Mouse (Mus musculus) lung, embryonic 16.5 days (tissue): Measurements from ENCODE around the gene Gm8020. TPM values are rescaled to one million over a fixed set of nuclear protein-coding genes. Genes with fewer than 3 reads are reported as not detected.
"Not testable (repeated sequence)": the region's sequence is repeated elsewhere in the genome, so short reads cannot be mapped to it uniquely, and the experiment has no call there.

Source experiments
- ATAC-seq: fragments of 200-750 bp; cut with Nextera tagmentation; 2 replicates; pipeline ENCODE4 v1.8.0; 2017; ENCODE audit warnings: low read depth, mild to moderate bottlenecking, moderate library complexity
- H3K27ac ChIP-seq: fragments of 300-500 bp; sonication (generic); 2 replicates; pipeline ENCODE4 v1.5.1; 2014; ENCODE audit warnings: mild to moderate bottlenecking, control low read depth, low read length
- H3K27me3 ChIP-seq: fragments of 300-500 bp; sonication (generic); 2 replicates; pipeline ENCODE4 v1.6.1; 2014; ENCODE audit warnings: low read depth, low read length, mixed read lengths; ENCODE audit not compliant: control insufficient read depth, insufficient read depth
- H3K36me3 ChIP-seq: fragments of 300-500 bp; sonication (generic); 2 replicates; pipeline ENCODE4 v1.6.1; 2014; ENCODE audit warnings: low read length; ENCODE audit not compliant: control insufficient read depth, insufficient read depth
- H3K4me1 ChIP-seq: fragments of 300-500 bp; sonication (generic); replicated peaks from 2 replicates; pipeline ENCODE4 v1.6.1; 2014; ENCODE audit warnings: low read length, mixed read lengths; ENCODE audit not compliant: control insufficient read depth, insufficient read depth
- H3K4me2 ChIP-seq: fragments of 300-500 bp; sonication (generic); 2 replicates; pipeline ENCODE4 v1.6.1; 2014; ENCODE audit warnings: low read depth, low read length, control low read depth
- H3K4me3 ChIP-seq: fragments of 300-500 bp; sonication (generic); 2 replicates; pipeline ENCODE4 v1.5.1; 2014; ENCODE audit warnings: mild to moderate bottlenecking, low read length, control low read depth
- H3K9ac ChIP-seq: fragments of 300-500 bp; sonication (generic); 2 replicates; pipeline ENCODE4 v1.6.1; 2014; ENCODE audit warnings: low read length, control low read depth
- H3K9me3 ChIP-seq: fragments of 300-500 bp; sonication (generic); 2 replicates; pipeline ENCODE4 v1.6.1; 2016; ENCODE audit warnings: low read length; ENCODE audit not compliant: control insufficient read depth
- WGBS: fragments of 180-500 bp; shearing (Covaris S2); extraction: QIAGEN DNeasy Blood & Tissue Kit; methylation state at CpG from one replicate; pipeline ENCODE4 v1.1.7; 2014; 5-methylcytosine and 5-hydroxymethylcytosine counted together
- polyA plus RNA-seq: library from polyadenylated mRNA; unstranded; fragments of >200 nt; fragmentation: Nextera tagmentation; extraction: Ambion mirVana; gene quantifications from 2 replicates; pipeline ENCODE4 v1.2.1, GENCODE M21; 2015

Gm8020 gene
- polyA plus RNA-seq = not detected in 2 replicates

DNA sequence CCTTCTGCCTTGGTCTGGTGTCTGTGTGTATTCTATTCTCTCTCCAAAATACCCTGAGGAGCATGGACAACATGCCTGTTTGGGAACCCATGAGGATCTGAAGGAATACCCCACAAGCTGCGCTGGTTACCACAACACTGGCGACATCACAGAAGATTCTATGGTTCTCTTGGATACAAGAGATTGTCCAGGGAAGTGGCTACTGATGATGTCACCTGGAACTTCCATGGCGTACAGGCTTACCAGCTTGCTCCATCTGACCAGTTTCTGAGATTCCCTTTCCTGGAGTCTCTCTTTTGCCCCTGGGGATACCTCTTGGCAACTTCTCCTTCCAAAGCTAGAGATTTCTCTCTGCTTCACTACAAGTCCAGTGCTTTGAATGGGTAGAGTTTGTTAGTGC, at the start of gene Gm8020:
TSS of gene Gm8020 (minus strand) at position 101 of the 400 bp plus-strand sequence.
- not testable (repeated sequence) for H3K27ac ChIP-seq, H3K9me3 ChIP-seq, H3K4me3 ChIP-seq, H3K4me2 ChIP-seq, H3K27me3 ChIP-seq, H3K4me1 ChIP-seq, ATAC-seq, H3K36me3 ChIP-seq, H3K9ac ChIP-seq
- 69% methylated on average over 2 of the region's 3 CpGs for WGBS

DNA sequence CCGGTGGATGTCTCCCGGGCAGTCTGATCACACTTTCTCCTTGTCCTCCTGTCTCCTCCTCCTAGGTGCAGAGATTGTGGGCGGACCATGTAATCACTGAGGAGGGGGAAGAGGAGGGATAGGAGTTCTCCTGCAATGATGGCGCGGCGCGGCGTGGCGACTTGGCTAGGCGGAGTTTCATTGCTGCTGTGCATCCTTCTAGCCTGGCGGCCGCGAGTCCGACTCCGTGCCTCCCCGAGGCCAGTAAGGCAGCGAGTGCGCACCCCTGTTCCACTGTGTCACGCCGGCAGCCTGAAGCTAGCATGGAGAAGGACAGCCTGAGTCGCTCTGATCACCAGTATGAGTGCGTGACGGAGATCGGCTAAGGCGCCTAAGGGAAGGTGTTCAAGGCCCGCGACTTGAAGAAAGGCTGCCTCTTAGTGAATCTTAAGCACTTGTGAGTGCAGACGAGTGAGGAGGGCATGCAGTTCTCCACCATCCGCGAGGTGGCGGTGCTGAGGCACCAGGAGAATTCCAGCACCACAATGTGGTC, 41.1 kb upstream of the Gm8020 start:
- H3K9me3 ChIP-seq, ATAC-seq, H3K27ac ChIP-seq, H3K4me2 ChIP-seq, H3K27me3 ChIP-seq, H3K4me3 ChIP-seq, H3K9ac ChIP-seq, H3K4me1 ChIP-seq, H3K36me3 ChIP-seq: not testable (repeated sequence)
- 7% methylated on average over 20 of the region's 31 CpGs for WGBS

DNA sequence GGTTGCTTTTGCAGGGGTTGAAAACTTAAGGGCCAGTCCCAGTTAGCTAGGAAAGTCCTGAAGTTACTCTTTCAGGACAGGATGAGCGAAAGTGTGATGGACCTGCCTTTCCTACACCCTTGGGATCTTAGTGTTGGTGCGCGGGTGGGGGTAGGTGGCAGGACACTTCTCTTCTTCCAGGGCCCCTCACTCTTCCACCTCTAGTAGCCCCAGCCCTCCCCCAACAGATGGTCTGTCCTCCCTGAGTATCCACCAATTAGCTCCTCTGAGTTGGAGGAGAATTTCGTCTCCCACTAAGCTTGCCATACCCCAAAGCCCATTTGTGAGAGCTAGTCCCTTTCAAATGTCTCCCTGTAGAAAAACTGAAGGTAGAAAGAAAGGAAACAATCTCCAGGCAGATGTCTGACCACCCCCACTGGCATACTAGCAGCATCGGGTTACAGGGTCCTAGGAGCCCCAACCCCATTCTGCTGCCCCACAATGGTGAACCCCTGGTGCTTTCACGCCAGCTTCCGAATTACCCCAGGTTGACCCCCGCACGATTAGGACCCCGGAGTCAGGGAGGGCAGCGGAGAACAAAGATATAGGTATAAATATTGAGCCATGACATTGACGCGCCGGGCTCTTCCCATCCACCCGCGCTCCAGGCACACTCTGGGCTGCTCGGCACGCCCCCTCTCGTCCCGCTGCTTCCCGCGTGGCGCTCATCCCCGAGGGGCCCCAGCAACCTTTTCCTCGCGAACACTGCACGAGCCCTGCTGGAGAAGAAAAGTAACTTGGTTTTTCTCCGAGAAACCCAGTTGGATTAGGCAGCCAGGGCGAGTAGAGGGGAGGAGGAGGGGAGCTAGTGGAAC, 40.4 kb upstream of the Gm8020 start:
- 19% methylated on average over 17 of the region's 29 CpGs for WGBS
- not testable (repeated sequence) for H3K27me3 ChIP-seq, H3K9ac ChIP-seq, H3K4me3 ChIP-seq, H3K4me1 ChIP-seq, H3K27ac ChIP-seq, H3K36me3 ChIP-seq, ATAC-seq, H3K4me2 ChIP-seq, H3K9me3 ChIP-seq

DNA sequence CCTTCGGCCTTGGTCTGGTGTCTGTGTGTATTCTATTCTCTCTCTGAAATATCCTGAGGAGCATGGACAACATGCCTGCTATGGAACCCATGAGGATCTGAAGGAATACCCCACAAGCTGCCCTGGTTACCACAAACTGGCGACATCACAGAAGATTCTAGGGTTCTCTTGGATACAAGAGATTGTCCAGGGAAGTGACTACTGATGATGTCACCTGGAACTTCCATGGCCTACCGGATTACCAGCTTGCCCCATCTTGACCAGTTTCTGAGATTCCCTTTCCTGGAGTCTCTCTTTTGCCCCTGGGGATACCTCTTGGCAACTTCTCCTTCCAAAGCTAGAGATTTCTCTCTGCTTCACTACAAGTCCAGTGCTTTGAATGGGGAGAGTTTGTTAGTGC, 22.0 kb upstream of the Gm8020 start, which contains the start of gene Gm8024:
TSS of gene Gm8024 (minus strand) at position 101 of the 400 bp plus-strand sequence.
- 100% methylated on average over 1 of the region's 3 CpGs for WGBS
- not testable (repeated sequence) for ATAC-seq, H3K4me2 ChIP-seq, H3K4me1 ChIP-seq, H3K36me3 ChIP-seq, H3K4me3 ChIP-seq, H3K27ac ChIP-seq, H3K9ac ChIP-seq, H3K9me3 ChIP-seq, H3K27me3 ChIP-seq

DNA sequence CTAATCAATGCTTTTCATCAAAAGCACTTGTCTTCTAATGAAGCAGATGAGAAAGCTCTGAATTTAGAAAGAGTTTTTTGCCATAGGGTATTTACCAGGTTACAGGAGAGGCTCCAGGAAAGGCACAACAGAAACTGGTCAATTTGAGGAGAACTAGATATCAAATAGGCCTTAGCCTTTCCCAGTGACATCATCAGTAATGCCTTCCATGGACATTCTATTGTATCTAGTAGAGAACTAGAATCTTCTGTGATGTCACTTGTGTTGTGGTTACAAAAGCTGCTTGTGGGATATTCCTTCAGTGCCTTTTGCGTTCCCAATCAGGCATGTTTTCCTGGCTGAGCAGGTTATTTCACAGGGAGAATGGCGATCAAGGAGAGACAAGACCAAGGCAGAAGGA, 38.6 kb downstream of the Gm8020 start, which contains the start of gene Gm8011:
TSS of gene Gm8011 (plus strand) at position 301 of the 400 bp plus-strand sequence.
- H3K36me3 ChIP-seq, ATAC-seq, H3K27me3 ChIP-seq, H3K9ac ChIP-seq, H3K27ac ChIP-seq, H3K4me1 ChIP-seq, H3K4me2 ChIP-seq, H3K9me3 ChIP-seq, H3K4me3 ChIP-seq: not testable (repeated sequence)
- 54% methylated on average over 2 of the region's 2 CpGs for WGBS

Other genes with a start within 250 kb of the Gm8020 start
- gene Gm17026, start 242.3 kb downstream of the Gm8020 start, polyA plus RNA-seq = not detected in 2 replicates
- not detected in 2 replicates for gene Gm9611, start 205.0 kb downstream of the Gm8020 start, polyA plus RNA-seq
- gene Gm7995, start 192.1 kb downstream of the Gm8020 start, polyA plus RNA-seq = not detected in 2 replicates
- not detected in 2 replicates for gene Gm8005, start 62.7 kb downstream of the Gm8020 start, polyA plus RNA-seq
- gene Gm8011, start 38.5 kb downstream of the Gm8020 start, polyA plus RNA-seq = not detected in 2 replicates
- not detected in 2 replicates for gene Gm8024, start 21.9 kb upstream of the Gm8020 start, polyA plus RNA-seq
- gene Gm17124, start 97.5 kb upstream of the Gm8020 start, polyA plus RNA-seq = not detected in 2 replicates
- gene Gm3633, start 139.6 kb upstream of the Gm8020 start, polyA plus RNA-seq = not detected in 2 replicates
- gene Gm10378, start 153.6 kb upstream of the Gm8020 start, polyA plus RNA-seq = not detected in 2 replicates